Mouse (Mus musculus): Measurements from ENCODE around the gene Golga7b. TPM values are rescaled to one million over a fixed set of nuclear protein-coding genes. Genes with fewer than 3 reads are reported as not detected.

Golga7b gene
- total RNA-seq, 2 experiments from 2014 or later = 87.4 to 88.9 TPM

DNA sequence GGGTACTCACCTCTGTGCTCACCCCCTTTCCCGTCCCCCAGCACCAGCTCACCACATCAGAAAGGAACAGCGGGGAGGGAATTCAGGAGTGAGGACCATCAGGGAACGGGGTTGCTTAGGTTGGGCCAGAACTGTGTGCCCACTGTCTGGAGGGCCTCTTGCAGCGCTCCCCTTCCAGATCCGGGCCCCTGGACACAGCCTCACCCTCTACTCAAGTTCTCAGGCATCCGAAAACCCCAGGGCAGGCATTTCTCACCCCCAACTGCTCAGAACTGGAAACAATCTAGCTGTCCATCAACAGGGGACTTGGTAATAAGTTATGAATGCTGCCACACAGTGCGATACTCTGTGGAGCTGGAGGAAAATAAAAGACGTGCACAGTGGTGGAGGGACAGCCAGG, 44.7 kb downstream of the Golga7b start:
- no peak for DNase-seq
- intact Hi-C loops (cut with DNase I) = no loop called here

DNA sequence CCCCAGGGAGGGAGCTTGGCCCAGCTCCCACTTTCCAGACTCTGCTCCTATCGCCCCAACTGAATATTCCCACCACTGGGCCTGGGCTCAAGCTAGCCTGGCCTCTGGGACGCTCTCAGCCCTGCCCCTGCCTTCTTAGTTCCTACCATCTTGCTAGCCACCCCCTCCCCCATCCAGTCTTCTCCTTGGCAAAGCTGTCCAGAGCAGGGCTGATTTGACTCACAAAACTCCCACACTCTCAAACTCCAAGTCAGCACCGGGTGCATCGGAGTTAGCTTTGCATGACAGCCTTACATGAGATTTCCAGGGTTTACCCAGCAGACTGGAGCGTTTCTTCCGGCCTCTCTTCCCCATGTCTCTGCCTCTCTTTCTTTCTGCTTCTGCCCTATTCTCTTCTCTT, 45.8 kb downstream of the Golga7b start:
- intact Hi-C loops (cut with DNase I) = no loop called here
- DNase-seq = no peak

DNA sequence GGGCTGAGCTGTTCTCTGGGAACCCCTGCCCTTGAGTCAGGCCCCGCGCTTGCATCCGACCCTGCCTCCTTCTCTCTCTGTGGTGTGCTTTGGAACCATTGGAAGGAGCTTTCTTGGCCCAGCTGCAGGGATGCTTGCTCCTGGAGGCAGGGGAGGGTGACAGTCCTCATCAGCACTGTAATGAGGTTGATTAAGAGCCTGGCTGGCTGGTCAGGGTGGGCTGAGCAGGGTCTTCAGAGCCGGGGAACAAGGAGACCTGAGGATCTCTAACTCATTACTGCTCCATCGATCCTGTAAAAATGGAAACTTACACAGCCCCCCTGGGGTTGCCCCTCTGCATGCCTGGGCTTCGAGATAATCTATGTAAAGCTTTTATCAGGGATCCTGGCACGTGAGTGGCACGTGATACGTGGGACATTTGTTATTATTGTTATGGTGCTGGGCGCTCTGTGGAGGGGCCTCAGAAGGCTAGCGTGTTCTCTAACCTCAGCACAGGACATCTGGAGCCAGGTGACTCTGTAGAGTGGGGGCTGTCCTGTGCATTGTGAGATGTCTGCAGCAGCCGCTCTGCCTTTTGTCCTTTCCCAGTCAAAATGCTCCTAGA, 55.9 kb downstream of the Golga7b start:
- intact Hi-C loops (cut with DNase I) = no loop called here
- no peak for DNase-seq

DNA sequence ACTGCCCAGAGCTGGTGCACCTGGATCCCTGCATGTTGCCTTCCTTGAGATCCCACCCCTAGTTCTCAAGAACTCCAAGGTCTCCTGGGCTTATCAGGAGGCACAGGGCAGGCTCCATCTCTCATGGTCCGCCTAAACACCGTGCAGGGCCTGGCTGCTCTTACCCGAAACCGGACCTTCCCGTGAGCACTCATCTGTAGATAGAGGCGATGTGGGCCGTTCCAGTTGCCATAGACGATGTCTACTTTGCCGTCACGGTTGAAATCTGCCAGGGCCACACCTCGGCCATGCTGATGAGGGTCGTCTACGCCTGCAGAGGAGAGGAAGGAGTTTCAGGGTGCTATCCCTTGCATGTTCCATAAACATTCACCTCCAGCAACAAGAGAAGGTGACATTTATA, 57.1 kb downstream of the Golga7b start:
- intact Hi-C loops (cut with DNase I) = no loop called here
- no peak for DNase-seq

- no peak for DNase-seq
- intact Hi-C loops (cut with DNase I) = no loop called here
Observed at GRCm38 (mm10) chr19:42305746-42306145, 58.4 kb downstream of the Golga7b start.

- intact Hi-C loops (cut with DNase I) = no loop called here
- no peak for DNase-seq
Observed at GRCm38 (mm10) chr19:42306202-42306601, 58.8 kb downstream of the Golga7b start.

DNA sequence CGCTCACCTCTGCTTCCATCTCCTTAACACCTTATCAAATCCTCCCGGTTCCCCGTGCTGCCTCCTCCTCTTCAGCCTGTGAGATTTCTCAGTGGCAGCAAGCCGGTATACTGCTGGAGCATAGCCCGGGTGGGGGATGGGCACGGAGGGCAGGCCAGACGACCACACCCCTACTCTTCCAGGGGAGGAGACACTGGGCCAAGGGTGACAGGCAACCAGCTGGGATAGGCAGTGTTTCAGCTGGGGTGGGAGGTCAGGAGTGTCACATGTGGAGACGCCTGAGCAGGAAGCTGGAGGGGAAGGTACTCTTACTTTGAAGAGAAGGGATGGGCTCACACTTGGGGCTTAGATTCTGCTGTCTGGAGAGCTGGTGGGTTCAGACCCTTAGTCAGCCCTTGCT, 59.6 kb downstream of the Golga7b start:
- intact Hi-C loops (cut with DNase I) = no loop called here
- no peak for DNase-seq

GRCm38 (mm10) chr19:42308931-42309330, 61.6 kb downstream of the Golga7b start:
- no peak for DNase-seq
- intact Hi-C loops (cut with DNase I) = no loop called here

DNA sequence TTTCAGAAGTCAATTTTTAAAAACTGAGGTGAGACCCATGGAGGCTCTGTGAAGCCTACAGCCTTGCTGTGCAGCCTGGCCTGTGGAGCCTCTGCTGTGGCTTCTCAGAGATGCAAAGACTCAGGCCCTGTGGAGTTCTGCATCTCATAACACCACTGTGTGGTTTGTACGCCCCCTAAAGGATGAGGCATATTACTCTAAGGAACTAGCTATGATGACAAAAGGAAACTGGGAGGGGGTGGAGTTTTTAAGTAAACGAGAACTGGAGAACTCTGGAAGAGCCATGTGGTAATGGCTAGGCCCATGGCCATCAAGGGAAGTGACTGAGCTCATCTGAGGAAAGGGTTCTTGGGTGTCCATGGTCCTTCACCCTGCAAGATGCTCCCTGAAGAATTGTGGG, 64.0 kb downstream of the Golga7b start:
- intact Hi-C loops (cut with DNase I) = loop anchor here (10.0 kb wide), 2 partner anchors 463 to 1083 kb away; partner anchors contain the start of gene Hps1
- DNase-seq = no peak

DNA sequence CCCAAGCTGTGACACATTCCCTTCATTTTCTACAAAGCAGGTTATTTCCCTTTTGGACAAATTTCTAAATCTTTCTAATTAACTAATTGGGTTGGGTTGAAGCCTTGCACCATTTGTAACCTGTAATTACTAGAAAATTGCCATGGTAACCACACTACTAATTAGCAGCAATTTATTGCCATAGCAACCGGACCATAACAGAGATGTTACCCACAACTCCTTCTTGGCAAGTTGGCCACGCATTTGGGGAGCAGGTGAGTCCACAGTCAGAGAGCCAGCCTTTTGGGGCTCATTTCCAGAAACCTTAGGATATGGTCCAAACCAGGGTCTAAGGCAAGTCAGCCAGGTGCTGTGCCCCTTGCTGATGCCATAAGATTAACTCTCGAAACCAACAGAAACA, 64.8 kb downstream of the Golga7b start:
- intact Hi-C loops (cut with DNase I) = loop anchor here (10.0 kb wide), 2 partner anchors 463 to 1083 kb away; partner anchors contain the start of gene Hps1
- DNase-seq = no peak

- peak; percentile 43 for DNase-seq
- intact Hi-C loops (cut with DNase I) = loop anchor here (5.0 to 10.0 kb wide), 3 partner anchors 117 to 1080 kb away; partner anchors contain the start of genes Crtac1 and Hps1
Observed at GRCm38 (mm10) chr19:42315070-42315679, 67.8 kb downstream of the Golga7b start.

GRCm38 (mm10) chr19:42315914-42316313, 68.5 kb downstream of the Golga7b start:
- intact Hi-C loops (cut with DNase I) = loop anchor here (5.0 to 10.0 kb wide), 3 partner anchors 116 to 1079 kb away; partner anchors contain the start of genes Crtac1 and Hps1
- peak; percentile 86 for DNase-seq

DNA sequence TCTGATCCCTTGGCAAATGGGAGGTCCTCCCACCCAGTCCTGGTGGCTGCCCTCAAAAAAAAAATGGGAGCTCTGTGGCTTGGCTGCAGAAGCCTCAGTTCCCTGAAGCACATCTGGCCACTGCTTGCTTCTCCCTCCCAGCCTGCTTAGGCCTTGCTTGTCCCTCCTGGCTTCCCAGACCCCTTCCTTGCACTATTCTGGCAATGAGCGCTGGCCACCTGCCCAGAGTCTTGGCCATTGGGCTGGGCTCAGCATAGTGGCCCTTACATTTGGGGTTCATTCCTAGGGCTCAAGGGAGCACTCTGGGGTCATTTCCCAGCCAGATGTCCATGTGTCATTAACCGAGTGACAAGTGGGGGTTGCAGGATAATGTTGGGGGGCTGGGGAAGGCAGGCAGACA, 69.2 kb downstream of the Golga7b start:
- intact Hi-C loops (cut with DNase I) = loop anchor here (5.0 to 10.0 kb wide), 3 partner anchors 116 to 1078 kb away; partner anchors contain the start of genes Crtac1 and Hps1
- peak; percentile 94 for DNase-seq

DNA sequence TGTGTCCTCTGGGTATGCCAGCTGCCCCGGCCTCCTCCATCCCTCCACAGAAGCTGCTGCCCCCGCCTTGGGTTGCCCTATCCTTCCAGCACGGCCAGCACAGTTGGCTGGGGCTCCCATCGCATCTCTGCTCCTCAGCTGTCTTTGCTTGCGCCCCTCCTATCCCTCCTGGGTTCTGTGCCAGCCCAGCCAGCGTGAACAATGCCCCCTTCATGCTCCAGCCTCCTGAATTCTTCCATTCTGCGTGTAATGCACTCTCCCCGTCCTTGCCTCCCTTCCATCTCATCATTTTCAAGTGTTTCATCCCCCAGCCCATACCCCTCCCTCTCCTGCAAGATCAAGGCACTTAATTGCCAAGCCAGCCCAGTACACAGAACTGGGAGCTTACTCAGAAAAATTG, 69.6 kb downstream of the Golga7b start:
- DNase-seq = peak; percentile 96
- intact Hi-C loops (cut with DNase I) = loop anchor here (5.0 to 10.0 kb wide), 3 partner anchors 115 to 1078 kb away; partner anchors contain the start of genes Crtac1 and Hps1

GRCm38 (mm10) chr19:42317648-42318425, 70.5 kb downstream of the Golga7b start:
- intact Hi-C loops (cut with DNase I) = loop anchor here (5.0 to 10.0 kb wide), 3 partner anchors 114 to 1077 kb away; partner anchors contain the start of genes Crtac1 and Hps1

More at GRCm38 (mm10) chr19:42317648-42318425, 70.5 kb downstream of the Golga7b start:
- peak; percentile 46 for DNase-seq

Small RNA genes within 50 kb of the gene (microRNA-seq; reads per million reads assigned to microRNA genes)
- gene Gm26339 = not detected
- gene Mir3085 = 9.6 reads per million, percentile 25 among the genes with 10 or more reads in this experiment

Other genes starting within 250 kb of the Golga7b start
- gene Ankrd2, start 211.6 kb upstream of the Golga7b start, total RNA-seq (2021) = not detected
- 10 to 100 TPM in 1 of 2 experiments, 1 to 10 TPM in 1; 9.0 to 10.2 TPM for gene Hoga1, start 202.0 kb upstream of the Golga7b start, total RNA-seq (2021)
- gene 4933411K16Rik, start 195.3 kb upstream of the Golga7b start, total RNA-seq (2021) = 1 to 10 TPM; 2.2 to 2.6 TPM
- 100 to 1,000 TPM; 108 to 113 TPM for gene Morn4, start 161.2 kb upstream of the Golga7b start, total RNA-seq (2021)
- 10 to 100 TPM; 39.5 TPM for gene Pi4k2a, start 157.1 kb upstream of the Golga7b start, total RNA-seq (2021)
- 1 to 10 TPM; 7.4 to 8.5 TPM for gene Avpi1, start 118.5 kb upstream of the Golga7b start, total RNA-seq (2021)
- gene Marveld1, start 100.2 kb upstream of the Golga7b start, total RNA-seq (2021) = 10 to 100 TPM; 12.5 to 14.7 TPM
- 10 to 100 TPM; 94.5 to 96.4 TPM for gene Zfyve27, start 83.6 kb upstream of the Golga7b start, total RNA-seq (2021)
- gene Sfrp5, start 45.3 kb upstream of the Golga7b start, total RNA-seq (2021) = 1 to 10 TPM in 1 of 2 experiments, under 1 TPM in 1; 0.92 to 1.6 TPM
- 10 to 100 TPM; 40.9 to 53.3 TPM for gene Crtac1, start 184.2 kb downstream of the Golga7b start, total RNA-seq (2021)

Measured in left cerebral cortex, postnatal 4 days (tissue).